Mouse (Mus musculus): ENCODE measurements around the gene Itpr3. TPM values are rescaled to one million over a fixed set of nuclear protein-coding genes. Genes with fewer than 3 reads are reported as not detected.

Gene Itpr3
- polyA plus RNA-seq, 1 experiment from 2014 or later = 4.3 TPM

DNA sequence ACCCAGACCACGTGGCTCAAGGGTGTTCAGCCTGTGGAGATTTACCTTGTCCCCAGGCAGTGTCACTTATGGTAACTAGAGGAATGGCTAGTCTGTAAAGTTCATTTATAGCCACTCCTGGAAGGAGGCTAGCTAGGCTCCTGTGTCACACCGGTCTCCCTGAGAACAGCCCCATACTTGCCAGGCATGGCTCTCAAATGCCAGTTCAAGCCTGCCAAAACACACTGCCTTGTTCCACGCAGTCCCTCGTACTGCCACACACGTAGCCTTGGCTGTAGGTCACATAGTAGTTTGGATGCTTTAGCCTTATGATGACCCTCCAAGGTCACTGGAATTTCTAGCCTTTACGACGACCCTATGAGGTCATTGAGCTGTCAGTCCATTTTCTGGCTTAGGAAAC lies 102.1 kb downstream of the Itpr3 start:
- Histone ChIP-seq H3K4me3 (replicated peaks) (no peak overlapping the region), H3K4me1 (replicated peaks) (peaks cover 17% of the 10 kb centered on the region), H3K27me3 (no peaks in the 10 kb centered on the region), H3K9me3 (no peaks in the 10 kb centered on the region), H3K4me2 (no peak overlapping the region), H3K9ac (replicated peaks) (no peak overlapping the region), H3K27ac (no peak overlapping the region), H3K36me3 (no peaks in the 10 kb centered on the region)
- no peak for ATAC-seq (ENCODE audit: insufficient number of reproducible peaks, insufficient read depth, low FRiP score, low TSS enrichment, low read depth)
- 70% methylated on average over 7 of the region's 7 CpGs for WGBS

DNA sequence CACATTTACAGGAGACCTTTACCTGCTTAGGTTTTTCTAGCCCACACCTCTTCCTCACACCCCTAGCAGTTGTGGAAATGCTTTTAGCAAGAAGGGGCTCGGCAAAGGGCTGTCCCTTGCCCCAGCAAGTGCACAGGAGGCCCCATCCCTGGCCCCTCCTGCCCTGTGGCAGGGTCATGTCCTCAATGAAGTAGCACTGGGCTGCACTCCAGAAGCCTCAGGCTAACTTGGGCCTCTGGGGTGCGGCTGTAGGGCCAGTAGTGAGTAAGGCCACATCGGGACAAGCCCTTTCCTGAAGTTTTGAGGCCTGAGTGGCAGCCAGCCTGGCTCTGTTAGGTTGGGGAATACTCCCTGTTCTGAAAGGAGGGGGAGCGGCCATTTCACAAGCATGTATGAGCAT lies 103.8 kb downstream of the Itpr3 start:
- 71% methylated on average over 4 of the region's 4 CpGs for WGBS

DNA sequence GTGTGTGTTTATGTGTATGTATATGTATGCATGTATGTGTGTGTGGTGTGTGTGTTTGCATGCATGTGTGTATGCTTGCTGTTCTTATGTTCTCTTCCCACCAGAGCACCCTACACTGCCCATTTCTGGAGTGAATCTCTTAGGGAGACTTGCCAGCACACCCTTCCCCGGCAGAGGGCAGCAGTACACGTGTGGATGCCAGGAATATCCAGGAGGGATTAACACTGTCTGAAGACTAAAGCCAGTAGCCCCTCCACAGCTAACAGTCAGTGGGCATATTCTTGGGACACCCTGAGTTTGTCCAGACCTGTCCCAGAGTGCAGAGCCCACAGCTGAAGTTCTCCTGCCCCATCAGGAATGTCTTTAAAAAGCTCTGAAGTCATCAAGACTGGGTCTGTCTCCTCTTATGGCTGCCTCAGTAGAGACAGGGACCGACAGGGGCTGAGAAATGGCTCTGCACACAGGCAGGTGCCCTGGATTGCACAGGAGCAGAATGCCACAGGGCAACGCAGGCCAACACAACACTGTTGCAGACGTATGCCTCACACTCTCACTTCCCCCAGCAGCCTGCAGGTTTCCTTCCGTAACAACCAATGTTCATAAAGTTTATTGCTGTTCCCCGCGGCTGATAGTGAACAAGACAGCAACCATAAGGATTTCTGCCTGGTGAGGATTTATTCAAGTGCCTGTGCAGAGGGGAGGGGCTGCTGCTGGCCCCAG lies 108.1 kb downstream of the Itpr3 start:
- no peak overlapping the region for H3K4me2 ChIP-seq
- no peak overlapping the region for H3K27ac ChIP-seq
- no peaks in the 10 kb centered on the region for H3K27me3 ChIP-seq
- H3K4me3 ChIP-seq (replicated peaks) = no peak overlapping the region
- peak; percentile 41; the same call in 1 of the 2 replicates for ATAC-seq (ENCODE audit: insufficient number of reproducible peaks, insufficient read depth, low FRiP score, low TSS enrichment, low read depth)
- peaks cover 31% of the 10 kb centered on the region for H3K4me1 ChIP-seq (replicated peaks)
- 36% methylated on average over 8 of the region's 8 CpGs for WGBS
- H3K9ac ChIP-seq (replicated peaks) = no peak overlapping the region
- no peaks in the 10 kb centered on the region for H3K9me3 ChIP-seq
- H3K36me3 ChIP-seq = no peaks in the 10 kb centered on the region

More for the DNA sequence above, 103.8 kb downstream of the Itpr3 start:
- no peaks in the 10 kb centered on the region for H3K36me3 ChIP-seq
- peaks cover 14% of the 10 kb centered on the region; the same call in 1 of the 2 replicates for H3K4me1 ChIP-seq (replicated peaks)
- no peaks in the 10 kb centered on the region for H3K9me3 ChIP-seq
- H3K27ac ChIP-seq = no peak overlapping the region
- no peak for ATAC-seq (ENCODE audit: insufficient number of reproducible peaks, insufficient read depth, low FRiP score, low TSS enrichment, low read depth)
- no peak overlapping the region for H3K9ac ChIP-seq (replicated peaks)
- H3K4me3 ChIP-seq (replicated peaks) = no peak overlapping the region
- H3K4me2 ChIP-seq = no peak overlapping the region
- no peaks in the 10 kb centered on the region for H3K27me3 ChIP-seq

DNA sequence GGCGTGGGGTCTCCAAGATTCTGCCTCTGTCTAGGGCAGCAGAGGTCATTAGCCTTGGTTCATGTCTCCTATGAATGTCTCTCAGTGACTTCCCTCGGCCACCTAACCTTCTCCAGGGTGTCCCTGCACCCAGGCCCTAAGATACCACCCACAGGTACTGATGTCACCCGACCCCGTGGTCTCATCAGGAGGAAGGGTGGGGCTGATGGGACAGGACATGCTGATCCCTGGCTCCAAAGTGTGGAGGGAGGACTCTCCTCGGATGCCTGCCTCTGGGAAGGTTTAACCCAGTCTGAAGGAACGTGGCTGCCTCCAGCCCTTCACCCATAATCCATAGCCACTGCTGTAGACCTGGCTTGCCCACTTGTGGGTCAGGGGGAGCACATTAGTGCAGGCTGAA lies 109.8 kb downstream of the Itpr3 start:
- Histone ChIP-seq H3K36me3 (no peaks in the 10 kb centered on the region), H3K4me1 (replicated peaks) (peaks cover 42% of the 10 kb centered on the region), H3K9ac (replicated peaks) (no peak overlapping the region), H3K9me3 (no peaks in the 10 kb centered on the region), H3K4me3 (replicated peaks) (no peak overlapping the region), H3K4me2 (no peak overlapping the region), H3K27ac (no peak overlapping the region), H3K27me3 (no peaks in the 10 kb centered on the region)
- no peak for ATAC-seq (ENCODE audit: insufficient number of reproducible peaks, insufficient read depth, low FRiP score, low TSS enrichment, low read depth)
- WGBS = 74% methylated on average over 6 of the region's 6 CpGs

DNA sequence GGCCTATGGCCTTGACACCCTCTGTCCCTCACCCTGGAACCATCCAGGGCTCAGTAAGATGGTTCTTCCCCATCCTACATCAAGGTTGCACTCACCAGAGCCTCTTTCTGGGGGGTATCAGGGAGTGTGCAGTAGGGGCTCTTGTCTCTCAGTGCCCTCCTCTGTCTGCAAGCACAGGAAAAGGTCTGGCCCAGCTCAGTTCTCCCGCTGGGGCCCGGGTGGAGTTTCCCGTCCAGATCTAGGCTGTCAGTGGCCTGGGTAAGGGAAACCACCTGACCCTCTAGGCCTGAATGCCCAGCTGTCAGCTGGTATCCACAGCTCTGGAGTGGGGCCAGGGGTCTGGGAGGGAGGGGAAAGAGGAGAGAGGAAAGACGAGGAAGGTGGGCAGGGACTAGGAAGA lies 110.4 kb downstream of the Itpr3 start, which contains the start of gene Ip6k3:
Gene Ip6k3 (minus strand): TSS at position 251 of the 400 bp plus-strand sequence.
- Histone ChIP-seq H3K4me2 (no peak within 1 kb of the TSS), H3K27me3 (no peaks in the 10 kb centered on the region), H3K9ac (replicated peaks) (no peak within 1 kb of the TSS), H3K27ac (no peak within 1 kb of the TSS), H3K4me3 (replicated peaks) (no peak within 1 kb of the TSS), H3K4me1 (replicated peaks) (peaks cover 42% of the 10 kb centered on the region), H3K9me3 (no peaks in the 10 kb centered on the region), H3K36me3 (no peaks in the 10 kb centered on the region)
- no peak for ATAC-seq (ENCODE audit: insufficient number of reproducible peaks, insufficient read depth, low FRiP score, low TSS enrichment, low read depth)
- 56% methylated on average over 4 of the region's 4 CpGs for whole genome bisulfite sequencing

DNA sequence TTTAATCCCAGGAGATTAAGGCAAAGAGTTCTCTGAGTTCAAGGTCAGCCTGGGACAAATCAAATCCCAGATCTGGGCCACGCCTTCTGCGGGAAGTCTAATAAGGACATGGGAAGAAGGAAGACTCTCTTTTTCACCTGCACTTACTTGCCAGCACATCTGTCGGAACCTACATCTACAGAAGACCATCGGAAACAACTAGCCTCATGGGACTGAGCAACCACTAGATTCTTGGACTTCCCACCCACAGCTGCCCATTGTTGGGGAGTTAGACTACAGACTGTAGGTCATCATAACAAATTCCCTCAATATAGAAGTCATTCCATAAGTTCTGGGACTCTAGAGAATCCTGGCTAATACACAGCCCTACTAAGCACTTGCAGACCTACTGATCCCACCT lies 111.5 kb downstream of the Itpr3 start:
- no peak overlapping the region for H3K9ac ChIP-seq (replicated peaks)
- no peak overlapping the region for H3K4me2 ChIP-seq
- no peaks in the 10 kb centered on the region for H3K27me3 ChIP-seq
- H3K27ac ChIP-seq = no peak overlapping the region
- peaks cover 44% of the 10 kb centered on the region for H3K4me1 ChIP-seq (replicated peaks)
- no peak overlapping the region for H3K4me3 ChIP-seq (replicated peaks)
- ATAC-seq (ENCODE audit: insufficient number of reproducible peaks, insufficient read depth, low FRiP score, low TSS enrichment, low read depth) = no peak
- no peaks in the 10 kb centered on the region for H3K36me3 ChIP-seq
- 95% methylated on average over 4 of the region's 4 CpGs for WGBS
- H3K9me3 ChIP-seq = no peaks in the 10 kb centered on the region

DNA sequence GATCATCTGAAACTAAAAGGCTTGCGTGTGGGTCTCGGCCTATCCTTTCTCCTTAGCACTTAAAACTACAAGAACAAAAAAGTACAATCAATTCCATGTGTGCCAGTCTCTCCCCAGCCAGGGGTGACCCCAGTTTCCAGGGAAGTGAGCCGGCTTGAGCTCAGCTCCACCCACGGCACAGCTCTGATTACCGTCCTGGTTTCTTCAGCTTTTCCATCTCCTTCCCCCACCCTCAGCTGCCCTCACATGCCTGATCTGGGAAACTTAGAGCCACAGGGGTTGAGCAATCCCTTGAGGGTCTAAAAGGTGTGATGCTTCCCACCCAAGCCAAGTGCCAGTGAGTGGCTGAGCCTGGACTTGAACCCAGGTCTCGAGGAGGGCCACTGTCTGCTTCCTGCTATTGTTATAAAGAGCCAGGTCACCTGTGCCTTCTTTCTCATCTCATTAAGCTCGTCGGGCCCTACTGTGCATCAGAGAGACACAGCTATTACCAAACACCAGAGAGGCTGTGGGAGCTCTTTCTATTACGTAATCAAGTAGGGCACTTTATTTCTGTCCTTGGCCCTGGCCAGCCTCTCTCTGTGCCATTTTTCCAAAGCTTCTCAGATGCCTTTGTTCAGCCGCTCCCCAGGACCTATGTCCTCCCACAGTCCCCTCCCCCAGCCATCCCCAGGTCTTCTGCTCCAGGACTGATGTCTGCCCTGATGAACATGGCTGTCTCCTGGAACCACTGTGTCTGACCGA lies 113.0 kb downstream of the Itpr3 start:
- Histone ChIP-seq H3K4me1 (replicated peaks) (peaks cover 49% of the 10 kb centered on the region), H3K4me3 (replicated peaks) (no peak overlapping the region), H3K27me3 (no peaks in the 10 kb centered on the region), H3K36me3 (no peaks in the 10 kb centered on the region), H3K27ac (peak overlapping the region; percentile 86), H3K4me2 (peak overlapping the region; percentile 10; the same call in 1 of the 2 replicates), H3K9me3 (no peaks in the 10 kb centered on the region), H3K9ac (replicated peaks) (0 out of 2 replicates have a peak overlapping the region, but pooled peaks have one; percentile 12)
- 46% methylated on average over 11 of the region's 11 CpGs for whole genome bisulfite sequencing
- no peak for ATAC-seq (ENCODE audit: insufficient number of reproducible peaks, insufficient read depth, low FRiP score, low TSS enrichment, low read depth)

DNA sequence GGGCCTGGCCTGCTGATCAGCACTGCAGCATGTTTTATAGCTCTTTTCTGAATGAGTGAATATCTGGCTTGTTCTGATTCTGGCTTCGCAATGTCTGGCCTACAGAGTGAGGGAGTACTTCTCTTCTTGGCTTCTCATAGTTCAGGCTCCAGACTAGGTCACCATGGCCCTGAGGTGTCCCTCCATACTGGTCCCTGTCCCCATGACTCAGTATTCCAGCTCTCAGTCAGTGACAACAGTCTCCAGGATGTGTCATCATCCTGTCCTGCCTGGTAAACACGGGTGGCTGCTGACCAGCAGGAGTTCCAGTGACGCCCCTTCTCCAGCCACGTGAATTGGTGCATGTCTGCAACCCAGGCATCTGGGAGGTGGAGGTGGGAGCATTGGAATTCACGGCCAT lies 114.0 kb downstream of the Itpr3 start:
- H3K4me1 ChIP-seq (replicated peaks) = peaks cover 52% of the 10 kb centered on the region
- no peaks in the 10 kb centered on the region for H3K9me3 ChIP-seq
- no peak overlapping the region for H3K4me2 ChIP-seq
- WGBS = 85% methylated on average over 5 of the region's 5 CpGs
- peak overlapping the region; percentile 86; the same call in 1 of the 2 replicates for H3K27ac ChIP-seq
- H3K9ac ChIP-seq (replicated peaks) = no peak overlapping the region
- no peaks in the 10 kb centered on the region for H3K36me3 ChIP-seq
- H3K4me3 ChIP-seq (replicated peaks) = no peak overlapping the region
- ATAC-seq (ENCODE audit: insufficient number of reproducible peaks, insufficient read depth, low FRiP score, low TSS enrichment, low read depth) = no peak
- H3K27me3 ChIP-seq = no peaks in the 10 kb centered on the region

Small RNA genes lying within 50 kb of the gene (microRNA-seq; reads per million reads assigned to microRNA genes)
- not detected for gene Mir7677

Other genes starting within 250 kb of the Itpr3 start
- gene Nkx2-5, start 212.3 kb upstream of the Itpr3 start, polyA plus RNA-seq (2016; fragmentation: Nextera tagmentation; extraction: Ambion mirVana) = not detected in 2 replicates
- gene Kifc5b, start 140.2 kb upstream of the Itpr3 start, polyA plus RNA-seq (2016; fragmentation: Nextera tagmentation; extraction: Ambion mirVana) = 9.5 and 10.5 TPM in 2 replicates
- 10.7 and 12.5 TPM in 2 replicates for gene Phf1, start 124.3 kb upstream of the Itpr3 start, polyA plus RNA-seq (2016; fragmentation: Nextera tagmentation; extraction: Ambion mirVana)
- 173 and 188 TPM in 2 replicates for gene Cuta, start 117.7 kb upstream of the Itpr3 start, polyA plus RNA-seq (2016; fragmentation: Nextera tagmentation; extraction: Ambion mirVana)
- 3.4 and 4.0 TPM in 2 replicates for gene Syngap1, start 116.1 kb upstream of the Itpr3 start, polyA plus RNA-seq (2016; fragmentation: Nextera tagmentation; extraction: Ambion mirVana)
- 15.8 and 17.8 TPM in 2 replicates for gene Zbtb9, start 84.1 kb upstream of the Itpr3 start, polyA plus RNA-seq (2016; fragmentation: Nextera tagmentation; extraction: Ambion mirVana)
- 3.5 and 5.3 TPM in 2 replicates for gene Bak1, start 28.3 kb upstream of the Itpr3 start, polyA plus RNA-seq (2016; fragmentation: Nextera tagmentation; extraction: Ambion mirVana)
- 350 and 361 TPM in 2 replicates for gene Uqcc2, start 76.6 kb downstream of the Itpr3 start, polyA plus RNA-seq (2016; fragmentation: Nextera tagmentation; extraction: Ambion mirVana)
- gene Ip6k3, start 110.5 kb downstream of the Itpr3 start, polyA plus RNA-seq (2016; fragmentation: Nextera tagmentation; extraction: Ambion mirVana) = 0.20 and 0.45 TPM in 2 replicates
- 30.7 and 31.0 TPM in 2 replicates for gene Lemd2, start 147.2 kb downstream of the Itpr3 start, polyA plus RNA-seq (2016; fragmentation: Nextera tagmentation; extraction: Ambion mirVana)